Comparison of ENCODE assay signal across 8 mouse cellular contexts in genomic region chr19:42148569-42148860, GRCm38 (mm10). TPM values are rescaled to one million over a fixed set of nuclear protein-coding genes. Genes with fewer than 3 reads are reported as not detected.
DNase-seq lines count a peak whose midpoint lies in the region; ATAC-seq lines count a peak whose summit lies in the region.

No protein-coding gene starts in this region.

- H3K27me3 ChIP-seq in neural tube, embryonic 11.5 days (ENCODE audit: control insufficient read depth, insufficient read depth, low read length), result peaks cover 10% of the 10 kb centered on the region
- peaks cover 14% of the 10 kb centered on the region for H3K27me3 ChIP-seq in forebrain, embryonic 11.5 days (ENCODE audit: control insufficient read depth, insufficient read depth, low read length)
- no peaks in the 10 kb centered on the region for H3K27me3 ChIP-seq in limb, embryonic 15.5 days
- no peaks in the 10 kb centered on the region for H3K27me3 ChIP-seq in stomach, embryonic 14.5 days (ENCODE audit: control insufficient read depth, insufficient read depth, low read length)

- ATAC-seq in neural tube, embryonic 11.5 days (ENCODE audit: insufficient read depth, low FRiP score, low TSS enrichment), result no peak
- no peak for ATAC-seq in forebrain, embryonic 11.5 days (replicated peaks; ENCODE audit: low FRiP score)
- no peak for ATAC-seq in limb, embryonic 15.5 days (ENCODE audit: insufficient number of reproducible peaks, low FRiP score, low TSS enrichment, low read depth)
- peak; percentile 34; the same call in 1 of the 2 replicates for ATAC-seq in stomach, embryonic 14.5 days (ENCODE audit: insufficient number of reproducible peaks, insufficient read depth, low FRiP score, low read depth)

- peaks cover 6% of the 10 kb centered on the region; the same call in 1 of the 2 replicates for H3K4me1 ChIP-seq in neural tube, embryonic 11.5 days (ENCODE audit: control insufficient read depth, insufficient read depth, low read length)
- 0 out of 2 replicates have a peak, but pooled peaks cover 3% of the 10 kb centered on the region for H3K4me1 ChIP-seq in forebrain, embryonic 11.5 days (replicated peaks; ENCODE audit: control insufficient read depth, insufficient read depth, low read length)
- H3K4me1 ChIP-seq in limb, embryonic 15.5 days, result peaks cover 60% of the 10 kb centered on the region
- peaks cover 38% of the 10 kb centered on the region for H3K4me1 ChIP-seq in stomach, embryonic 14.5 days (ENCODE audit: control insufficient read depth, insufficient read depth, low read length)

- no peak overlapping the region for H3K27ac ChIP-seq in neural tube, embryonic 11.5 days (ENCODE audit: low read depth, low read length)
- H3K27ac ChIP-seq in forebrain, embryonic 11.5 days (ENCODE audit: low read depth, low read length), result no peak overlapping the region
- peak overlapping the region; percentile 97 for H3K27ac ChIP-seq in limb, embryonic 15.5 days
- H3K27ac ChIP-seq in stomach, embryonic 14.5 days (ENCODE audit: low read length), result peak overlapping the region; percentile 85; the same call in 1 of the 2 replicates

- H3K9me3 ChIP-seq in neural tube, embryonic 11.5 days (ENCODE audit: control insufficient read depth, low read length), result no peaks in the 10 kb centered on the region
- no peaks in the 10 kb centered on the region for H3K9me3 ChIP-seq in forebrain, embryonic 11.5 days (ENCODE audit: control insufficient read depth, low read length)
- no peaks in the 10 kb centered on the region for H3K9me3 ChIP-seq in limb, embryonic 15.5 days
- H3K9me3 ChIP-seq in stomach, embryonic 14.5 days (ENCODE audit: control insufficient read depth, low read depth, low read length), result no peaks in the 10 kb centered on the region

- H3K4me2 ChIP-seq in neural tube, embryonic 11.5 days (ENCODE audit: low read depth), result peak overlapping the region; percentile 88
- H3K4me2 ChIP-seq in forebrain, embryonic 11.5 days (ENCODE audit: low read depth, low read length, severe bottlenecking), result peak overlapping the region; percentile 84
- H3K4me2 ChIP-seq in limb, embryonic 15.5 days, result peak overlapping the region; percentile 82
- H3K4me2 ChIP-seq in stomach, embryonic 14.5 days (replicated peaks; ENCODE audit: low read depth, low read length), result peak overlapping the region; percentile 90

- peak overlapping the region; percentile 70 for H3K9ac ChIP-seq in neural tube, embryonic 11.5 days (ENCODE audit: low read length)
- peak overlapping the region; percentile 80 for H3K9ac ChIP-seq in forebrain, embryonic 11.5 days (ENCODE audit: low read length)
- peak overlapping the region; percentile 88; the same call in 1 of the 2 replicates for H3K9ac ChIP-seq in limb, embryonic 15.5 days
- peak overlapping the region; percentile 80 for H3K9ac ChIP-seq in stomach, embryonic 14.5 days (replicated peaks; ENCODE audit: low read depth, low read length)

- H3K36me3 ChIP-seq in neural tube, embryonic 11.5 days (ENCODE audit: control insufficient read depth, insufficient read depth, low read length), result no peaks in the 10 kb centered on the region
- no peaks in the 10 kb centered on the region for H3K36me3 ChIP-seq in forebrain, embryonic 11.5 days (ENCODE audit: control insufficient read depth, insufficient read depth, low read length)
- H3K36me3 ChIP-seq in limb, embryonic 15.5 days, result peaks cover 13% of the 10 kb centered on the region
- no peaks in the 10 kb centered on the region; the same call in 1 of the 2 replicates for H3K36me3 ChIP-seq in stomach, embryonic 14.5 days (ENCODE audit: control insufficient read depth, insufficient read depth, low read length)

- no peak for DNase-seq in neural tube, embryonic 11.5 days (ENCODE audit: low spot score)
- no peak for DNase-seq in neural tube, embryonic 10.5 days (ENCODE audit: extremely low spot score, low spot score)
- DNase-seq in forebrain, embryonic 11.5 days (ENCODE audit: low spot score), result no peak
- DNase-seq in spleen, adult 18-20 months, result no peak
- DNase-seq in embryo, embryonic 10 days (ENCODE audit: low spot score), result no peak
- no peak for DNase-seq in cerebellum, adult 11 months

- WGBS in neural tube, embryonic 11.5 days, result 22% methylated on average over 7 of the region's 7 CpGs
- 25% methylated on average over 7 of the region's 7 CpGs for WGBS in forebrain, embryonic 11.5 days
- WGBS in limb, embryonic 15.5 days, result 9% methylated on average over 7 of the region's 7 CpGs
- WGBS in stomach, embryonic 14.5 days, result 14% methylated on average over 7 of the region's 7 CpGs

- H3K4me3 ChIP-seq in neural tube, embryonic 11.5 days (ENCODE audit: low read depth, low read length), result peak overlapping the region; percentile 63
- peak overlapping the region; percentile 60 for H3K4me3 ChIP-seq in forebrain, embryonic 11.5 days (ENCODE audit: low read depth, low read length)
- peak overlapping the region; percentile 77 for H3K4me3 ChIP-seq in limb, embryonic 15.5 days
- H3K4me3 ChIP-seq in stomach, embryonic 14.5 days (ENCODE audit: low read depth, low read length), result peak overlapping the region; percentile 72

RNA-seq across cellular contexts. Expression of gene Marveld1, which starts 1.3 kb away (rescaled TPM):
- polyA plus RNA-seq in neural tube, embryonic 11.5 days (2014; fragmentation: Nextera tagmentation; extraction: Ambion mirVana), result 9.2 and 10.1 TPM in 2 replicates
- 8.7 and 9.7 TPM in 2 replicates for polyA plus RNA-seq in forebrain, embryonic 11.5 days (2014; fragmentation: Nextera tagmentation; extraction: Ambion mirVana)
- 15.2 and 16.6 TPM in 2 replicates for polyA plus RNA-seq in limb, embryonic 15.5 days (2015; fragmentation: Nextera tagmentation; extraction: Ambion mirVana)
- 13.2 and 15.6 TPM in 2 replicates for polyA plus RNA-seq in stomach, embryonic 14.5 days (2014; fragmentation: Nextera tagmentation; extraction: Ambion mirVana)

RNA-seq across cellular contexts. Expression of gene Zfyve27, which starts 15.2 kb away (rescaled TPM):
- polyA plus RNA-seq in neural tube, embryonic 11.5 days (2014; fragmentation: Nextera tagmentation; extraction: Ambion mirVana), result 21.1 and 23.7 TPM in 2 replicates
- polyA plus RNA-seq in forebrain, embryonic 11.5 days (2014; fragmentation: Nextera tagmentation; extraction: Ambion mirVana), result 22.4 and 23.1 TPM in 2 replicates
- polyA plus RNA-seq in limb, embryonic 15.5 days (2015; fragmentation: Nextera tagmentation; extraction: Ambion mirVana), result 22.5 and 25.0 TPM in 2 replicates
- polyA plus RNA-seq in stomach, embryonic 14.5 days (2014; fragmentation: Nextera tagmentation; extraction: Ambion mirVana), result 15.7 and 20.0 TPM in 2 replicates

RNA-seq across cellular contexts. Expression of gene Avpi1, which starts 19.7 kb away (rescaled TPM):
- 13.0 and 13.6 TPM in 2 replicates for polyA plus RNA-seq in neural tube, embryonic 11.5 days (2014; fragmentation: Nextera tagmentation; extraction: Ambion mirVana)
- 15.6 and 16.3 TPM in 2 replicates for polyA plus RNA-seq in forebrain, embryonic 11.5 days (2014; fragmentation: Nextera tagmentation; extraction: Ambion mirVana)
- polyA plus RNA-seq in limb, embryonic 15.5 days (2015; fragmentation: Nextera tagmentation; extraction: Ambion mirVana), result 38.7 and 41.2 TPM in 2 replicates
- polyA plus RNA-seq in stomach, embryonic 14.5 days (2014; fragmentation: Nextera tagmentation; extraction: Ambion mirVana), result 44.2 and 46.9 TPM in 2 replicates

RNA-seq across cellular contexts. Expression of gene Sfrp5, which starts 53.5 kb away (rescaled TPM):
- polyA plus RNA-seq in neural tube, embryonic 11.5 days (2014; fragmentation: Nextera tagmentation; extraction: Ambion mirVana), result 3.3 and 4.1 TPM in 2 replicates
- 0.09 and 0.19 TPM in 2 replicates for polyA plus RNA-seq in forebrain, embryonic 11.5 days (2014; fragmentation: Nextera tagmentation; extraction: Ambion mirVana)
- polyA plus RNA-seq in limb, embryonic 15.5 days (2015; fragmentation: Nextera tagmentation; extraction: Ambion mirVana), result 10.6 and 12.0 TPM in 2 replicates
- polyA plus RNA-seq in stomach, embryonic 14.5 days (2014; fragmentation: Nextera tagmentation; extraction: Ambion mirVana), result 11.1 and 13.0 TPM in 2 replicates

RNA-seq across cellular contexts. Expression of gene Pi4k2a, which starts 58.2 kb away (rescaled TPM):
- polyA plus RNA-seq in neural tube, embryonic 11.5 days (2014; fragmentation: Nextera tagmentation; extraction: Ambion mirVana), result 28.9 and 29.6 TPM in 2 replicates
- 29.0 and 30.7 TPM in 2 replicates for polyA plus RNA-seq in forebrain, embryonic 11.5 days (2014; fragmentation: Nextera tagmentation; extraction: Ambion mirVana)
- polyA plus RNA-seq in limb, embryonic 15.5 days (2015; fragmentation: Nextera tagmentation; extraction: Ambion mirVana), result 17.6 and 23.7 TPM in 2 replicates
- polyA plus RNA-seq in stomach, embryonic 14.5 days (2014; fragmentation: Nextera tagmentation; extraction: Ambion mirVana), result 17.2 and 22.7 TPM in 2 replicates

Comparison
In these comparisons a context has a peak if more than half of its experiments do, and no peak if none do; other contexts are left out.
1. H3K27ac ChIP-seq: peak in limb, embryonic 15.5 days (single experiment) and stomach, embryonic 14.5 days (single experiment); none in neural tube, embryonic 11.5 days (single experiment) and forebrain, embryonic 11.5 days (single experiment).
2. Peak in every context shown above with its lines, with median percentiles within 50 percentile points of each other: H3K4me2 ChIP-seq, H3K4me3 ChIP-seq and H3K9ac ChIP-seq.